Mouse (Mus musculus) naive thymus-derived CD4-positive, alpha-beta T cell, adult 2 months (primary cell): ENCODE results near the gene Atp5k.

Experiments
- DNase-seq: peaks from one replicate; pipeline ENCODE4 v3.0.0-alpha.2; 2011; ENCODE audit warnings: low read depth

Atp5k gene

GRCm38 (mm10) chr5:108427186-108427585 is 7.1 kb downstream of the Atp5k start:
- DNase-seq = peak; percentile 66

DNA sequence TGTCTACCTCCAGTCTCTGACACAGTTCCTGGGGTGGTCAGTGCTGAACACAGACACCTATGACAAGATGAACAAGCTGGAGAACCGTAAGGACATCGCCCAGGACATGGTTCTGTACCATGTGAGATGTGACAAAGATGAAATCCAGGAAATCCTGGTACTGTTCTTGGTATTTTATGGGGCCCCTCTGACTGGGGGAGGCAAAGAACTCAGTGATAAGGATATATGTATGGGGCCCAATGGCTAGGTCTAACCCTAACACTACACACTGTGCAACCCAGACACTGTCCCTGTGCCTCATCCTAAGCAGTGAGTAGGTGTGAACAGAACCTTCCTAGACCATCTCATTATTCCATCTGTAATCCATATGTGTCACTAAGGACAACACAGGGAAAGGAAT is 10.8 kb downstream of the Atp5k start:
- no peak for DNase-seq

DNA sequence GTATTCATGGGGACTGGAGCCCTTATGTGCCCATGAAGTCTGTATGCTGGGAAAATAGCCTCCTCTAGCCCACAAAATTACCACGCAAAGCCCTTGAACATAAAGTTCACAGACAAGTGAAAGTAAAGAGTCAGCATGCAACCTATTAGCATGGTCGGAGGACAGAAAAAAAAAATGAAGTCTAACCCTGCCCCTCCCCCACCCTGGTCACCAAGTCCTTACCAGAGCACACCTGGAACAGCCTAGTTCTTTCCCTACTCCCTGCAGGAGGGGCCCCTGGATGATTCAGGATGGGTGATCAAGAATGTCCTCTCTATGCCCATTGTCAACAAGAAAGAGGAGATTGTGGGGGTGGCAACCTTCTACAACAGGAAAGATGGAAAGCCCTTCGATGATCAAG is 11.5 kb downstream of the Atp5k start:
- DNase-seq = no peak

DNA sequence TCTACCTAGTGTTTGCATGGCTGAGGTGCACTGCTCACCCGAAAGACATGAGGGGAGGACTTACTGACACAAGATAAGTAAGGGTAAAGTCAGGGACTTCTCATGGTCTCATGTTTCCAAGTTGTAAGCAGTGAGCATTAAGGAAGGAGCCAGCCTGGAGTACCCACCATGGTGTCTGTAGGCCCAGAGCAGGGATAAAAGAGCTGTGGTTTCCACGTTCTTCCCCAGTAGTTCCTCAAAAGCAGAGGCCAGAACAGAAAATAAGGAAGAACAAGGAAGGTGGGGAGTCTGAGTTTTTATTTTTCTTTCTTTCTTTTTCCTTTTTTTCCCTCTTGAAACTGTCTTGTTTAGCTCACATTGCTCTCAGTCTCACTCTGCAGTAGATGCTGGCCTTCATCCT is 19.5 kb downstream of the Atp5k start:
- no peak for DNase-seq

DNA sequence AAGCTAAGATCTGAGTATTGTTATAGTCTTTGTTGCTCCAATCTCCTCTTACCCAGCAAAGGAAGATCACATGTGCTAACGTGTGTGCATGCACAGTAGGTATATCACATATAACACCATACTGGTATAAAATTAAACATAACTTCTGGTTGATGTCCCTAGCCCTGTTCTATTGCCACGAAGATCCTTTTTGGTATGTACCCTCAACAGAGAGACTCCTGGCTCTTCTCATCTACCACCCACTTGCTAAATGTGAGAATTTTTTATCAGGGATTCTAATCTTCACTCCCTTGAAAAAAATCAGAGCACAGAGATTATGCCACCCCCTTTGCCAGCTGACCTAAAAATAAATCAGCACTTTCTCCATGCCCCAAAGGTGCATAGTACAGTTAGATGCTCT is 27.3 kb downstream of the Atp5k start:
- no peak for DNase-seq

DNA sequence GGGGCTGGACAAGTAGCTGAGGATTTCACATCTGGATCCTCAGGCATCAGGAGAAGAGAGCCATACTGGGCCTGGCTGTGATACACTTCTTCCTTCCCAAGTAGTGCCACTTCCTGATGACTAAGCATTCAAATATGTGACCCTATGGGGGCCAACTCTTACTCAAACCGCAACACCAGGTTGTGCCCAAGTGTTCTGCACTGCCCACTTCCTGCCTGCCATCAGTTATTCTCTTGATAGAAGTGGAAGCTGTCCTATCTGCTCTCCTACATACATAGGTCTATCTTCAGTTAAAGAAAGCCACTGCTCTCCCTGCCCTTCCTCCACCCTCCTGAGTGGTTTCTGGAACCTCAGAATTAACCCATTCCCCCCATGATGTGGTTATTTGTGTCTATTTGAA is 28.8 kb downstream of the Atp5k start:
- DNase-seq = no peak

- no peak for DNase-seq
These were observed 30.8 kb downstream of the Atp5k start for GRCm38 (mm10) chr5:108403453-108403852.

- DNase-seq = no peak
These were observed 44.5 kb downstream of the Atp5k start for GRCm38 (mm10) chr5:108389744-108390143.

DNA sequence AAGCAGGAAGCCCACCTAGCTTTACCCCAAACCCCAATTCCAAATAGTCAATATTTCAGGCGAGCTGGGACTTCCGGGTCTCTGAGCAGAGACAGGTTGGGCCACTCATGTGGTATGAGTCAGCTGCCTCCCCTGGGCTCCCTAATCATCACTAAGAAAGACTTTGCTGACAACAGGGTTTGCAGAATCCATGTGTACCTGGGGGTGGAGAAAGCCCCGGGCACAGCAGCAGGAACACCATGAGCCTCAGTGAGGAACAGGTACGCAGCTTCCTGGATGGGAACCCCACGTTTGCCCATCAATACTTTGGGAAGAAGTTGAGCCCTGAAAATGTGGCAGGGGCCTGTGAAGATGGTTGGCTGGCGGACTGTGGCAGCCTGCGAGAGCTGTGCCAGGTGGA is 46.0 kb downstream of the Atp5k start, which contains the start of gene Pde6b:
Pde6b (plus strand) TSS at position 191 of the 400 bp plus-strand sequence.
- no peak for DNase-seq

DNA sequence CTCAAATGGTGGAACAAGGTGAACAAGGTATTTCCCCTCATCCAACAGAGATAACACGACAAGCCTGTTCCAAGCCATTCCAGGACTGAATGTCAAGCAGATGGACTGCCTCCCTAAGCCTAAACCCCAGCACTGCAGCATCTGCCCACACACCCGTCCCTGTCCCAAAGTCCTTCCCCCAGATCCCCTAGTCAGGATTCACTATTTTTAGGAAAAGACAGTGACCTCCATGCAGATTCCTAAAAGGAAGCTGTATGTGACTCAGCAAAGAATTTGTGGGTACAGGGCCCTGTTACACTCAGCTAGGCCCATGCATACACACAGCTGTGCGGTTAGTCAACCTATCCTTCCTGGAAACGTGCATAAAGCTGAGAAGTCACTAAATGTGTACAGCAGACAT is 47.8 kb downstream of the Atp5k start:
- DNase-seq = no peak

DNA sequence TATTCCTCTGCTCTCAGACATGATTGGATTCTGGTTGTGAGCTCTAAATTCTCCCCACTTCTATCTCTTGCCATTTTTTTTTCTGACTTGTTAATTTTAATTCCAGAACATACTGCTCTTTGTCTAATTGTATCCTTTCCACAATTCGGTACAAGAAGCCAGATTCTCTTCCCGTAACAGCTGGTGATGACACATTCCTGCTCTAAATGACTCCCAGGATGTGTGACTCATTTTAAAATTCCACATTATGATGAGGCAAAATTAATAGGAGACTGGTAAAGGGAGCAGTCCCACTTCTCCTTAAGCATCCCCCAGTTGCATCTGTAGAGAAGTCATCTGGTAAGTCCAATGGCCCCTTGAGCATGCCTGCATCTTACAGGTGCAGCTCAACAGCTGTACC is 48.6 kb downstream of the Atp5k start:
- DNase-seq = no peak
